Mouse (Mus musculus) MEL (cell line): ENCODE results near the gene Sh2d1b1. TPM values are rescaled to one million over a fixed set of nuclear protein-coding genes. Genes with fewer than 3 reads are reported as not detected.

Experiments
- polyA plus RNA-seq, 2 experiments: library from polyadenylated mRNA; stranded (reverse) in 1 of 2; unstranded in 1 of 2; fragments of >175 nt in 1 of 2; fragments of >200 nt in 1 of 2; gene quantifications; 2 replicates each; pipeline versions ENCODE4 v1.2.1 to v1.2.4; 2012; ENCODE audit warnings: low replicate concordance in 2 of 2, low read depth in 1 of 2; ENCODE audit not compliant: insufficient read length in 2 of 2, insufficient read depth in 1 of 2, missing spikeins in 1 of 2
- total RNA-seq: library from RNA; depleted of rRNA; stranded (reverse); fragments of 300-350 nt; gene quantifications from 2 replicates; pipeline ENCODE4 v1.2.3, GENCODE M21; 2012; rRNA removed

Gene Sh2d1b1
- total and polyA plus RNA-seq, 3 experiments = not detected

Other genes starting within 250 kb of the Sh2d1b1 start
- gene Ddr2, start 166.6 kb upstream of the Sh2d1b1 start, total RNA-seq = not detected in 2 replicates
- under 1 TPM in 1 of 2 experiments, not detected in 1; 0.04 TPM for gene Ddr2, start 166.6 kb upstream of the Sh2d1b1 start, polyA plus RNA-seq
- gene Uap1, start 102.4 kb upstream of the Sh2d1b1 start, total RNA-seq = 74.5 and 87.3 TPM in 2 replicates
- 10 to 100 TPM in 1 of 2 experiments, not detected in 1; 80.8 TPM for gene Uap1, start 102.4 kb upstream of the Sh2d1b1 start, polyA plus RNA-seq
- gene Uhmk1, start 61.9 kb upstream of the Sh2d1b1 start, total RNA-seq = 26.8 and 28.9 TPM in 2 replicates
- gene Uhmk1, start 61.9 kb upstream of the Sh2d1b1 start, polyA plus RNA-seq = 10 to 100 TPM; 19.5 to 43.9 TPM
- not detected in 2 replicates for gene Sh2d1b2, start 44.6 kb upstream of the Sh2d1b1 start, total RNA-seq
- gene Sh2d1b2, start 44.6 kb upstream of the Sh2d1b1 start, polyA plus RNA-seq = not detected
- gene Gm7694, start 29.0 kb downstream of the Sh2d1b1 start, total RNA-seq = 0.19 and 0.20 TPM in 2 replicates
- gene Gm7694, start 29.0 kb downstream of the Sh2d1b1 start, polyA plus RNA-seq = 1 to 10 TPM in 1 of 2 experiments, not detected in 1; 1.1 TPM
- not detected in 2 replicates for gene Spata46, start 31.5 kb downstream of the Sh2d1b1 start, total RNA-seq
- under 1 TPM in 1 of 2 experiments, not detected in 1; 0.13 TPM for gene Spata46, start 31.5 kb downstream of the Sh2d1b1 start, polyA plus RNA-seq